Mouse (Mus musculus) neural tube, embryonic 14.5 days (tissue): ENCODE results near the gene Slc12a7. TPM values are rescaled to one million over a fixed set of nuclear protein-coding genes. Genes with fewer than 3 reads are reported as not detected.

Experiments used
- ATAC-seq: fragments of 200-750 bp; cut with Nextera tagmentation; 2 replicates; pipeline ENCODE4 v1.8.0; 2017; ENCODE audit warnings: low read depth, mild to moderate bottlenecking, moderate TSS enrichment, moderate library complexity
- H3K27ac ChIP-seq: fragments of 300-500 bp; sonication (generic); 2 replicates; pipeline ENCODE4 v1.5.1; 2014; ENCODE audit warnings: low read depth, mild to moderate bottlenecking, control low read depth, low read length, moderate library complexity, mixed read lengths
- H3K27me3 ChIP-seq: fragments of 300-500 bp; sonication (generic); 2 replicates; pipeline ENCODE4 v1.6.1; 2014; ENCODE audit warnings: low read length; ENCODE audit not compliant: control insufficient read depth, insufficient read depth
- H3K36me3 ChIP-seq: fragments of 300-500 bp; sonication (generic); 2 replicates; pipeline ENCODE4 v1.6.1; 2014; ENCODE audit warnings: low read length, mixed read lengths; ENCODE audit not compliant: control insufficient read depth, insufficient read depth
- H3K4me1 ChIP-seq: fragments of 300-500 bp; sonication (generic); 2 replicates; pipeline ENCODE4 v1.6.1; 2014; ENCODE audit warnings: low read length; ENCODE audit not compliant: control insufficient read depth, insufficient read depth
- H3K4me2 ChIP-seq: fragments of 300-500 bp; sonication (generic); 2 replicates; pipeline ENCODE4 v1.6.1; 2014; ENCODE audit warnings: mild to moderate bottlenecking, low read depth, low read length, control low read depth
- H3K4me3 ChIP-seq: fragments of 300-500 bp; sonication (generic); 2 replicates; pipeline ENCODE4 v1.5.1; 2014; ENCODE audit warnings: low read depth, low read length, control low read depth, mixed read lengths
- H3K9ac ChIP-seq: fragments of 300-500 bp; sonication (generic); replicated peaks from 2 replicates; pipeline ENCODE4 v1.6.1; 2014; ENCODE audit warnings: low read depth, mild to moderate bottlenecking, control low read depth, low read length, mixed read lengths
- H3K9me3 ChIP-seq: fragments of 300-500 bp; sonication (generic); 2 replicates; pipeline ENCODE4 v1.6.1; 2016; ENCODE audit warnings: low read length; ENCODE audit not compliant: control insufficient read depth
- WGBS: fragments of 180-500 bp; shearing (Covaris S2); extraction: QIAGEN DNeasy Blood & Tissue Kit; methylation state at CpG from one replicate; pipeline ENCODE4 v1.1.7; 2014; 5-methylcytosine and 5-hydroxymethylcytosine counted together
- polyA plus RNA-seq: library from polyadenylated mRNA; unstranded; fragments of >200 nt; fragmentation: Nextera tagmentation; extraction: Ambion mirVana; gene quantifications from 2 replicates; pipeline ENCODE4 v1.2.1, GENCODE M21; 2014

Gene Slc12a7
- polyA plus RNA-seq, 1 experiment from 2014 or later: 5.9 TPM

GRCm38 (mm10) chr13:73711803-73712202 is 21.1 kb upstream of the Slc12a7 start:
- Histone ChIP-seq H3K4me1 (no peaks in the 10 kb centered on the region), H3K27ac (no peak overlapping the region), H3K9ac (no peak overlapping the region), H3K4me2 (no peak overlapping the region), H3K27me3 (no peaks in the 10 kb centered on the region), H3K9me3 (no peaks in the 10 kb centered on the region), H3K36me3 (no peaks in the 10 kb centered on the region), H3K4me3 (no peak overlapping the region)
- no peak for ATAC-seq
- WGBS: 89% methylated on average over 5 of the region's 5 CpGs

GRCm38 (mm10) chr13:73712228-73712627 is 20.7 kb upstream of the Slc12a7 start:
- no peaks in the 10 kb centered on the region for H3K36me3 ChIP-seq
- no peaks in the 10 kb centered on the region for H3K9me3 ChIP-seq
- WGBS: 87% methylated on average over 3 of the region's 3 CpGs
- ATAC-seq: no peak
- H3K9ac ChIP-seq: no peak overlapping the region
- H3K4me3 ChIP-seq: no peak overlapping the region
- H3K4me2 ChIP-seq: no peak overlapping the region
- H3K27ac ChIP-seq: no peak overlapping the region
- H3K4me1 ChIP-seq: no peaks in the 10 kb centered on the region
- no peaks in the 10 kb centered on the region for H3K27me3 ChIP-seq

GRCm38 (mm10) chr13:73713204-73713603 is 19.7 kb upstream of the Slc12a7 start:
- no peak overlapping the region for H3K4me2 ChIP-seq
- ATAC-seq: no peak
- 94% methylated on average over 4 of the region's 4 CpGs for WGBS

GRCm38 (mm10) chr13:73714020-73714419 is 18.9 kb upstream of the Slc12a7 start:
- WGBS: 69% methylated on average over 2 of the region's 2 CpGs
- ATAC-seq: no peak
- no peaks in the 10 kb centered on the region for H3K9me3 ChIP-seq

More at GRCm38 (mm10) chr13:73713204-73713603, 19.7 kb upstream of the Slc12a7 start:
- Histone ChIP-seq H3K9ac (no peak overlapping the region), H3K27me3 (no peaks in the 10 kb centered on the region), H3K4me1 (no peaks in the 10 kb centered on the region), H3K9me3 (no peaks in the 10 kb centered on the region), H3K4me3 (no peak overlapping the region), H3K27ac (no peak overlapping the region), H3K36me3 (no peaks in the 10 kb centered on the region)

DNA sequence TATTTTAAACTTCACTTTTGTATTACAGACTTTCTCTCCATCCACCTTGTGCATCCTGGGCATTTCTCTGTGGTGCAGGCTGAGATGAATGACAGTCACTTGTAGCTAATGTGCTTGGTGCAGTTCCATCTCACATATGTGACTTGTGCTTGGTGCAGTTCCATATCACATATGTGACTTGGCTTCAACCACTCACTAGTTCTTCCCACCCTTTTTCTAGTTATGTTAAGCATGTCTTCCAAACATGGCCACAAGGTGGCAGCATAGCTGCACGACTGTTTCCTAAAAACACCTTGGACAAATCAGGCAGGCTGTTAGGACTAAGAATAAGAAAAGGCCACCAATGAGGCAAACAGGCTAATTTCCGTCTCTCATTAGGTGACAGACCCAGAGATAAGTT is 14.7 kb upstream of the Slc12a7 start:
- Histone ChIP-seq H3K9me3 (no peaks in the 10 kb centered on the region), H3K27ac (no peak overlapping the region), H3K27me3 (no peaks in the 10 kb centered on the region), H3K9ac (no peak overlapping the region), H3K4me3 (no peak overlapping the region), H3K36me3 (no peaks in the 10 kb centered on the region), H3K4me1 (no peaks in the 10 kb centered on the region), H3K4me2 (no peak overlapping the region)
- ATAC-seq: peak; percentile 80
- 0% methylated on average over 2 of the region's 2 CpGs for WGBS

More at GRCm38 (mm10) chr13:73714020-73714419, 18.9 kb upstream of the Slc12a7 start:
- no peak overlapping the region for H3K4me3 ChIP-seq
- H3K4me1 ChIP-seq: no peaks in the 10 kb centered on the region
- H3K27me3 ChIP-seq: no peaks in the 10 kb centered on the region
- no peak overlapping the region for H3K9ac ChIP-seq
- H3K4me2 ChIP-seq: no peak overlapping the region
- H3K27ac ChIP-seq: no peak overlapping the region
- H3K36me3 ChIP-seq: no peaks in the 10 kb centered on the region

- Histone ChIP-seq H3K36me3 (no peaks in the 10 kb centered on the region), H3K9ac (no peak overlapping the region), H3K4me3 (no peak overlapping the region), H3K4me1 (no peaks in the 10 kb centered on the region), H3K27me3 (no peaks in the 10 kb centered on the region), H3K9me3 (no peaks in the 10 kb centered on the region), H3K4me2 (no peak overlapping the region), H3K27ac (no peak overlapping the region)
- ATAC-seq: no peak
- 88% methylated on average over 4 of the region's 4 CpGs for WGBS
Measured at GRCm38 (mm10) chr13:73720241-73720640, 12.7 kb upstream of the Slc12a7 start.

DNA sequence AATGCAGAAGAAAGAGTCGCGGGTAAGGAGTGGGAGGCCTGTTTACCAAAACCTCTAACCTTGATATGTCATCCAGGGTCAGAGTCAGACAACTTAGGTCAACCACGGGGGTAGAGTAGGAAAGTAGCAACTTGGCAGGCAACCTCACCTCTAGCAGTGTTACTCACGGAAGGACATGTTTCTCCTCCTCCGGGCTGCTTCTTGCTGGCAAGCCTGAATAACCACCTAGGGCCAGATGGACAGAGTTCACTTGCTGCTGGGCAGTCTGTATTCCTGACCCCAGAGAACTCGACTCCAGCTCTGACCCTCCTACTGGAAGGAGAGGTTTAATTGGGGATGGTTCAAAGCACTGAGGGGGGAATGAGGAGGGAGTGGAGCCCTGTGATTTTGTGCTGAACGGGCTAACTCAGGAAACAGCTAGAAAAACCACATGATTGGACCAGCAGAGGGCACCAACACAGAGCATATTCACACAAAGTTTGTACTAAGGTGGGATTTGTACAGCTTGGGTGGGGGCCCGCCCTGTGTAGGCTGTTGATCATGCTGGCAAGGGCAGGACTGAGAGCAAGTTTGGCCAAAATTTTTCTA is 9.7 kb upstream of the Slc12a7 start:
- Histone ChIP-seq H3K36me3 (no peaks in the 10 kb centered on the region), H3K4me1 (no peaks in the 10 kb centered on the region), H3K9me3 (no peaks in the 10 kb centered on the region), H3K9ac (no peak overlapping the region), H3K4me3 (no peak overlapping the region), H3K27me3 (no peaks in the 10 kb centered on the region), H3K27ac (no peak overlapping the region), H3K4me2 (no peak overlapping the region)
- ATAC-seq: peak; percentile 51; the same call in 1 of the 2 replicates
- WGBS: 47% methylated on average over 8 of the region's 8 CpGs

- ATAC-seq: no peak
- no peak overlapping the region for H3K4me2 ChIP-seq
Measured at GRCm38 (mm10) chr13:73725315-73725714, 7.6 kb upstream of the Slc12a7 start.

DNA sequence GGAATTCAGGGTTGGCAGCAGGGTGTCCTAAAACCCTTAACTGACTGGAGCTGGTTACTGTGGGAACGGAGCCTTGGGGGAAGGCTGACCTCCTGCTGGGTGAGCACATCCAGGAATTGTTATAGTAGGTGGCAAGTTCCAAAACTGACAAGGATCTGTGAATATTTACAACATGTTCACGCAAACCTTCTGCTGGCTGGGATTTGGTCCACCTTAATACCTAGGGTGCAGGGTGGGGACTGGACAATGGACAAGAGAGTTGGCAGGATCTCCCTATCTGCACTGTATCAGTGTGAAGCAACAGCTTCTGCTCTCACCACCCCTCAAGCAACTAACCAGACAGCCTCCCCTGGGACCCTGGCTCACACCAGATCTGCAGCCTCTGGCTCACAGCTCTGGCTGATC is 5.3 kb upstream of the Slc12a7 start:
- no peak overlapping the region for H3K4me2 ChIP-seq
- 13% methylated on average over 2 of the region's 2 CpGs for WGBS

More at GRCm38 (mm10) chr13:73725315-73725714, 7.6 kb upstream of the Slc12a7 start:
- H3K9me3 ChIP-seq: no peaks in the 10 kb centered on the region
- H3K27ac ChIP-seq: no peak overlapping the region
- no peaks in the 10 kb centered on the region for H3K36me3 ChIP-seq
- no peak overlapping the region for H3K4me3 ChIP-seq
- no peaks in the 10 kb centered on the region for H3K27me3 ChIP-seq
- 88% methylated on average over 5 of the region's 5 CpGs for WGBS
- H3K9ac ChIP-seq: no peak overlapping the region
- H3K4me1 ChIP-seq: no peaks in the 10 kb centered on the region

More for the DNA sequence above, 5.3 kb upstream of the Slc12a7 start:
- no peak overlapping the region for H3K9ac ChIP-seq
- H3K27me3 ChIP-seq: peaks cover 2% of the 10 kb centered on the region; the same call in 1 of the 2 replicates
- H3K9me3 ChIP-seq: no peaks in the 10 kb centered on the region
- no peak overlapping the region for H3K4me3 ChIP-seq
- ATAC-seq: 0 out of 2 replicates have a peak, but pooled peaks have one; percentile 24
- no peaks in the 10 kb centered on the region; the same call in 1 of the 2 replicates for H3K4me1 ChIP-seq
- H3K36me3 ChIP-seq: no peaks in the 10 kb centered on the region
- H3K27ac ChIP-seq: no peak overlapping the region
